Mouse (Mus musculus) cerebellum, postnatal 4 days (tissue): ENCODE data around the gene Stk17b.
"Not testable (repeated sequence)": the region's sequence is repeated elsewhere in the genome, so short reads cannot be mapped to it uniquely, and the experiment has no call there.

ENCODE experiments used
- DNase-seq, 2 experiments: peaks; one replicate each; pipeline ENCODE4 v3.0.0; 2022; ENCODE audit warnings: low spot score in 2 of 2, mixed read lengths in 1 of 2

The Stk17b gene

DNA sequence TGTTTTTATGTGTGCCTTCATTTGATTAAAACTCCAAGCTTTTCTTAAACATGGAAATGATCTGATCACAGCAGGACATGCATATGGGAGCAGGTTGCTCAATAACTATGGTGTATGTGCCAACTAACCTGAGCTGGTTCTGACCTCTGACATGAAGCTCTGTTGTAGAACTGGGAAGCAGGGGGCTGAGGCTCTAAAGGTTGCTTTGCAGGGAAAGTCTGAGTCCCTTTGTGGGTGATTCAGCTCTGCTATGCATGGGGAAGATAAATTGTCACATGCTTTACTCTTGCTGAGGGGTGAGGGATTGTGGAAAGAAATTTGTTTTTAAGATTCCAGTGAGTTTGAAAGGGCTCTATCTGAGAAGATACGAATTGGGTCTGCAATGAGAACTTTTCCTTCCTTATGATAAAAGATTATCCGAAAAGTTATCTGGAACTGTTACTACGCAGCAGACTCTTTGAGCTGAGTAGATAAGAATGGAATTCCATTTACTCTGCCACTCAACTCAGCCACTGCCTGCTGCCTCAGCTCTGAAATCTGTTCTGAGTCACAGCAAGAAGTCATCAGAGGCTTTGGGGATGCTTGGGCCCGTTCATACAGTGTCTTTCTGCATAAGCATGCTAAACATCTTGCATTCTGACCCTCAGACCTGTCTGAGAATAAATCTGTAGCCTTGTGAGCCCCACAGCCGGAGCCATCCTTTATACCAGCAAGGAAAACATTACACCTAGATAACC, 56.4 kb downstream of the Stk17b start:
- no peak for DNase-seq

DNA sequence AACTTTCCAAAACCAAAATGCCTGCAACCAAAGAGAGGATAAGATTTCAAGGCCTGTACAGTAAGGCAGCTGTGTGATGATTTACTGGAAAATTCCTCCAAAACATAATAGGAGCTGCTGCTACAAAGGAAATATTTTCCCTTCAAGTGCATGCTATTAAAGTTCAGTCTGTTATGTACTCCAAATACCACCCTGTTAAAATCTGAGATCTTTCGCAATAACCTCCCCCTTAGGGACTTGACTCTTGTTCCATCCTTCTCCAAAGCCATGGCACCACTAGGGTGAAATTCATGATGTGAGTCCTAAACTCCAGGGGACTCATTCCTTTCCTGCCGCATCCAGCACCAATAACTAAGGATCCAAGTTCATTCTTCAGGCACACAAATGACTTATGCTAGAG, 58.1 kb downstream of the Stk17b start:
- no peak for DNase-seq

GRCm38 (mm10) chr1:53721353-53721752, 63.7 kb downstream of the Stk17b start:
- no peak for DNase-seq

GRCm38 (mm10) chr1:53720601-53721351, 64.2 kb downstream of the Stk17b start:
- DNase-seq = no peak

DNA sequence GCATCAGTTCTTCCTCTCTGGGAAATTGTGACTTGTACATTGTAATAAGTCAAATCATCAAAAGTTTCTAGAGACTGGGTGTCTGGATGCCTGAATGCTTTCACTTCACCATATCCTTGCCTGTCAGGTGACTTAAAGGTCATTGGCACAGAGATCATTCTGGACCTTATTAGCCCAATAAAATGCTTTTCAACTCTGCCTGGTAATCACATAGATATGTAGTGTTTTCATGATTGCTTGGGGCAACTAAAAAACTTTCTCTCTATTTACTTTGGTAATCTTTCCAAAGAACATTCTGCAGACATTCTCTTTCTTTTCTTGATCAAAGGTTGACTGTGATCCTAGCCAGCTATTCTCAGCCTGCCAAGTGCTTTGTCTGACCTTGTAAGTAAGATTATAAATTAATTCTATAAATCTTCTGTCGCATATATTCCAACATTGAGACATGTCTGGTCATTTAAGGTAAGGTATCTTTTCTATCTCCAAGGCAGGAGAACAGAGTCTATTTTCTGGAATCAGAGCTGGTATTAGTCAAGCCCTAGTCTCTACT, 69.0 kb downstream of the Stk17b start:
- no peak for DNase-seq

DNA sequence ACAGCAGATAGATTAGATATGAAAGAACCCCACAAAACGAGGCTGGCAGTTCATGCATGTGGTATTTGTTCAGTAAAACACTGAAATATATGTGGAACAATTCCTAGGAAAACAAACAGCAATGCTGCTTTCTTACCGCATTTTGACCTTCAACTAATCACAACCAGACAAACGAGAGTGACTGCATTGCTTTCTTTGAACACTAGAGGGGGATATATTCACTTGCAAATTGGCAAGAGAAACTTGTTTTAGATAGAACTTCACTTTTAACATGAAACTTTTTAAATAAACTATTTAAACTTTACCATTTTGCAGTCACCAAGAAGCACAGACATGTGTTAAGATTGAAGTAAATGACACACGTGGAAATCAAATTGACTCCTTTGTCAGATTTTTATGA, 69.6 kb downstream of the Stk17b start:
- DNase-seq = no peak

- DNase-seq = not testable (repeated sequence)
These were observed 71.6 kb downstream of the Stk17b start for GRCm38 (mm10) chr1:53713383-53713782.

- no peak for DNase-seq
These were observed 74.0 kb downstream of the Stk17b start for GRCm38 (mm10) chr1:53711069-53711468.

DNA sequence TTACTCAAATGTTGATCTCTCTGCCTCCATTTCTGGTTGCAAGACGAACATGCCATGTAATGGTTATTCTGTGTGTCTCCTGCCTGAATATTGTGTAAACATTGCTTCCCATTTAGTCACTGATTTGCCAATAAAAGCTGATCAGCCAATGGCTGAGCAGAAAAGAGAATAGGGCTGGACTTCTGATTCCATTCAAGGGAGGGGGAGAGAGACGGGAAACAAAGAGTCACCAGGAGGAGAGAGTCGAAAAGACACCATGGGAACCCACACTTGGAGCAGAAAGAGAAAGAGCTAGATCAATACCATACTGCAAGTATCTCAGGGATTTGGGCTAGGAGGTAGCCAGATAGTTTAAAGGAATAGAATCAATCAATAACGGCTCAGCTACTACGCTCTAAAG, 75.4 kb downstream of the Stk17b start:
- not testable (repeated sequence) for DNase-seq

GRCm38 (mm10) chr1:53706431-53707361, 78.3 kb downstream of the Stk17b start, which contains the start of gene Dnah7a:
Gene Dnah7a, minus strand, starts transcription at chr1:53706784.
- DNase-seq = peak; percentile 36 to 70
